Comparison of ENCODE assay signal across 22 mouse cellular contexts in the genomic region with DNA sequence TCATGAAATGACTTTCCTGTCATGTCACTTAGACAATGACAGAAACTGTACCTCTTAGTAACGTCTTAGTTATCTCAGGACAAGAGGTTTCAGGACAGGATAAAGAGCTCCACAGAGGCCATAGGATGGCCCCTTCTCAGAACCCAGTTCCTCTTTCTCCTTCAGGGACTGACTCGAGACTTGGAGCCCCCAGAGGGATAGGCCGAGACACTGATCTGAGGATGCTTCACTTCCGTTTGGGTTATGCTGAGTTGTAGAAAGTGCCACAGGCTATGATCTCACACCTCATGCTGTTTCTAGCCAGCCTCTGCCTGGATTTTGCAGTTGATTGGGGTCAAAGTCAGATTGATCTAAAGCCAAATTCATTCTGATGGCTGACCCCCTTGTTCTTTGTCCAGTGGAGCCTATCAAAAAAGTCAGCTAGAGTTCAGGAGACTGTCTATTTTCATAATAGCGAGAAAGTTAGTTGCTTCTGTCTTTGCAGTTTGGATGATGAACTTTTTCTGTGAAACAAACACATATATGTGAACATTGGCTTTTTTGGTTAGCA.
"Had no signal": no experiment of that assay in that cellular context is flagged by ENCODE, and none has a peak within 500 bp of the region (broad histone marks: within the 10 kb centered on the region; RNA-seq: fewer than 3 reads in every experiment).

No protein-coding gene starts in this region.

- H3K9ac ChIP-seq: heart, embryonic 12.5 days; hindbrain, embryonic 13.5 days; hindbrain, embryonic 15.5 days; limb, embryonic 13.5 days; limb, embryonic 15.5 days; liver, embryonic 12.5 days; liver, embryonic 14.5 days had no signal

- H3K4me1 ChIP-seq: heart, embryonic 10.5 days; heart, embryonic 12.5 days; hindbrain, embryonic 10.5 days; hindbrain, embryonic 13.5 days; hindbrain, embryonic 15.5 days; limb, embryonic 13.5 days; limb, embryonic 15.5 days; liver, embryonic 12.5 days had no signal

- H3K4me2 ChIP-seq: heart, embryonic 12.5 days; hindbrain, embryonic 13.5 days; hindbrain, embryonic 15.5 days; limb, embryonic 13.5 days; limb, embryonic 15.5 days; liver, embryonic 12.5 days had no signal

- H3K4me3 ChIP-seq: heart, adult 2 months; heart, embryonic 10.5 days; heart, embryonic 12.5 days; hindbrain, embryonic 10.5 days; hindbrain, embryonic 13.5 days; hindbrain, embryonic 15.5 days; limb, embryonic 13.5 days; limb, embryonic 15.5 days; liver, embryonic 12.5 days had no signal

- H3K36me3 ChIP-seq: heart, embryonic 10.5 days; heart, embryonic 12.5 days; hindbrain, embryonic 10.5 days; hindbrain, embryonic 13.5 days; hindbrain, embryonic 15.5 days; limb, embryonic 13.5 days; limb, embryonic 15.5 days; liver, embryonic 12.5 days had no signal

- H3K27me3 ChIP-seq: heart, embryonic 12.5 days; hindbrain, embryonic 13.5 days; hindbrain, embryonic 15.5 days; limb, embryonic 13.5 days; limb, embryonic 15.5 days; liver, embryonic 12.5 days had no signal

- H3K9me3 ChIP-seq: heart, embryonic 10.5 days; hindbrain, embryonic 10.5 days; hindbrain, embryonic 13.5 days; hindbrain, embryonic 15.5 days; limb, embryonic 13.5 days; limb, embryonic 15.5 days; liver, embryonic 12.5 days had no signal

- DNase-seq: gastrocnemius, postnatal 10 days; gastrocnemius, postnatal 25 days; heart, adult 2 months; heart, postnatal 10 days; heart, postnatal 4 days; kidney, adult 11 months; kidney, postnatal 14 days; layer of hippocampus, adult 9-11 months; layer of hippocampus, postnatal 36 days; left cerebral cortex, postnatal 4 days had no signal

- H3K27ac ChIP-seq: heart, adult 2 months; heart, embryonic 10.5 days; hindbrain, embryonic 10.5 days; hindbrain, embryonic 13.5 days; hindbrain, embryonic 15.5 days; hindbrain, postnatal 0 days; kidney, postnatal 0 days; limb, embryonic 13.5 days; limb, embryonic 15.5 days; liver, embryonic 12.5 days; liver, embryonic 14.5 days had no signal

- ATAC-seq: hindbrain, postnatal 0 days; intestine, embryonic 16.5 days; liver, embryonic 12.5 days had no signal
